Mouse (Mus musculus) retina, postnatal 1 day (tissue): ENCODE data around the gene Zfp839.

Experiments used
- DNase-seq: peaks from one replicate; pipeline ENCODE4 v3.0.0-alpha.2; 2012

Gene Zfp839

DNA sequence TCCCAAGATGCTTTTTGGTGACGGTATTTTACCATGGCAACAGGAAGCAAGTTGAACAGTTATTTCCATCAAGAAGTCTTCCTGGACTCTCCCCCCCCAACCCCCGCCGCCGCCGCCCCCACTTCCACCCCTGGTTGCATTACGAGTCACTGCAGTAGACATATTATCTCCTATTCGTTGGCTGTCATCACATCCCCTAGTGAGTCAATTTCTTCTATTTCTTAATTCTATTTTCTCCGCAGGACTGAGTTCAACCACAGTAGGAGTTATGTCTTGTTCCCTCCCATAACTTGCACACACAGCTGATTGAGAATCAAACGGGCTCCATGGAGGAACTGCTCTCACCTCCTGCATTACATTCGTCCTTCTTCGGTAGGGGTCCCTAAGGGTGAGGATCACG is 38.1 kb downstream of the Zfp839 start:
- DNase-seq: no peak

DNA sequence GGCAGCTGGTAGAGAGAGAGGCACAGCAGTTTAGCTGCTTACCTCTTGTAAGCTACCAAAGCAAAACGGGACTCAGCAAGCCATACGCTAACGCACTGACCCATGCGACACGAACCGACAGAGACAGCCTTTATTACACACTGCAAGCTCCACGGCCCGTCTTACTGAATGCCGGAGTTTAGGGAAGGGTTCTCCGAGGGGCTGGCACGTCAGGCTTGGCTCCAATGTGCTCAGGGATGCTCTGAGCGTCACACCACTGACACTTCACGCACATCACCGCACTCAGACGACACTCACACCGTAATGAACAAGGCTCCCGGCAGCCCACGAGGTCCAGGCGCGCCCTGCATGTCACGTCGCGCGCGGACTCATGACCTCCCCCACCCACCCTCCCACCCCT is 38.6 kb downstream of the Zfp839 start:
- DNase-seq: no peak

DNA sequence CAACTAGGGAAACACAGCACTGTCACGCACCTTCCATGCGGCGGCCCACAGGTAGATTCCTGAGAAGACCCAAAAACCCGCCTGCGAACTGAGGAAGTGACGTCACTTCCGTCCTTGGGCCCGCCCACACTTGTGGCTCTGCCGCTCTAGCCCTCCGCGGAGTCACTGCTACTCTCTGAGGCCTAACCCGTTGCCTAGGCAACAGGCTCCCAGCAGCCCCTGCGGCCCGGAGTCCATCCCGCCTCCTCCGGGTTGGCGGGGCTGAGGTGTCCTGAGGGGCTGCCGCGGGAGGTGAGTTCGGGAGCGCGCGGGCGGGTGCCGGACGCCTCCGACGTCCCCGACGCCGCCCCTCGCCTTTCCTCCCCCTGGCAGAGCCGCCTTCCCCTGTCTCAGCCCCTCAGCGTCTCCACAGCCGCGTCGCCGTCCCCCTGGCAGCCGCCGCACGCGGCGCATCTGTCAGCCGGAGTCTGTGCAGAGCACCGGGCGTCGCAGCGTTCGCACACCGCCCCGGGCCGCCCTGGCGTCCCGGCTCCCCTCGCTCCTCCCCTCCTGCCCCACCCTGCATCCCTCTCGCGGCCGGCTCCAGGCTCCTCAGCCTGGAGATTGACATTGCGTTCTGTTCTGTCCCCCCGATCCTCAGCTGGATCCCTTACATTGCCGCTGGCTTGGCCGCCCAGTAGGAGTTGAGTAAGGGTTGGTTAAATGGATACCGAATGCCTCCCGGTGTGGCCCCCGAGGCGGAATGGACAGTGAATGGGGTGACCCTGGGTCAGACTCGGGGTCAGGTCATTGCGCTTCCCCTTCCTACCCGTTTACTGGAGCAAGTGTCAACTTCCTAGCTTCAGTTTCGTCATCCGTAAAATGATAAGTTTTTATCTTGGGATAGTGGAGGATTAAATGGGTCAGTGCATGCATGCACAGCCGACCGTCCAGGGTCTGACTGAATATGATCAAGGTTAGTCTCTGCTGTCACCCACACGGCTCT is 39.3 kb downstream of the Zfp839 start, which contains the start of the genes Cinp and Tecpr2:
TSS of gene Cinp (minus strand) at position 110 of the 985 bp plus-strand sequence.
TSS of gene Tecpr2 (plus strand) at position 229 of the 985 bp plus-strand sequence.
- DNase-seq: peak; percentile 99

DNA sequence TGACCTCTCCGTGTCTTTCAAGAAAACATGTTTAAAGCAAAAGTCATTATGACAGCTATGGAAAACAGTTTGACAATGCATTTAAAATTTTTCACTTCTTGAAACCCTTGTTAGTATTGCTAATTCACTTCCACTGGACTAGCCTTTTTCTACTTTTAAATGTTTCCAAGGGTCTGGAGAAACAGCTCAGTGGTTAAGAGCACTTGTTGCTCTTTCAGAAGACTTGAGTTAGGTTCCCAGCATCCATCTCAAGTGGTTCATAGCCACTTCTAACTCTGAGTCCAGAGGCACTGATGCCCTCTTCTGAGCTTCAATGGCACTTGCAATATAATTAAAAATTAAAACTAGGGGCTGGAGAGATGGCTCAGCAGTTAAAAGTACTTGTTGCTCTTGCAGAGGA is 41.8 kb downstream of the Zfp839 start:
- DNase-seq: no peak

DNA sequence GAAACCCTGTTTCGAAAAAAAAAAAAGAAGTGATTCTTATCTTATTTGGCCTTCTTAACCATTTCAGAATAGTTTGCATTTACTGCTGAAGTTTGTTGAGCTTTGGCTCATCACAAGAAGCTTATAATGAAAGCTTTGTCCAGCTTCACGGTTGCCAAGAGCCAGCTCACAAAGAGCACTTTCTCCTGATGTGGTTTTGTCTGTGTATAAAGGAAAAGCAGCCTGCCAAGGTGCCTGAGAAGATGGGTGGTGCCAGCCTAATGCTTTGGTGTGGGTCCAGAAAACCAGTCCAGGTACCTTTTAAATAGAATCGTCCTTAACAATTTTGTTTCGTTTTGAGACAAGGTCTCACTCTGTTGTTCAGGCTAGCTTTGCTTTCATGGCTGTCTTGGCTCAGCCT is 52.1 kb downstream of the Zfp839 start:
- no peak for DNase-seq

DNA sequence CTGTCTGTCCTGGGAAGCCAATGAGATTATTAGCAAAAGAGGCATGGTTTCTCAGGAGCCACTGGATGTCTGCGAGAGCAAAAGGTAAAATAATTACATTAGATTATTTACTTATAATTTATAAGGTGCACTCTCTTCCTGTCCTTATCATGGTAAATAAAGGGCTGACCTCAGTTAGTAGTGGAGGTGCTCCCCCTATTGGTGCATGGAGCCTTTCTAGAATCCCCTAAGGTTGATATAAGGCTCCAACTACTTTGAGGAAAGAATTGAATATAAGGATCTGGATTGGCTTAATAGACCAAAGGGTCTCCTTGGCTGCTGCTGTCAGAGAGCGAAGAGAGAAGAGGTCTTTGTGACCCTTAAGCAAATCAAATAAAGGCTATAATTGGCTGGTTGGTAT is 53.5 kb downstream of the Zfp839 start:
- no peak for DNase-seq

DNA sequence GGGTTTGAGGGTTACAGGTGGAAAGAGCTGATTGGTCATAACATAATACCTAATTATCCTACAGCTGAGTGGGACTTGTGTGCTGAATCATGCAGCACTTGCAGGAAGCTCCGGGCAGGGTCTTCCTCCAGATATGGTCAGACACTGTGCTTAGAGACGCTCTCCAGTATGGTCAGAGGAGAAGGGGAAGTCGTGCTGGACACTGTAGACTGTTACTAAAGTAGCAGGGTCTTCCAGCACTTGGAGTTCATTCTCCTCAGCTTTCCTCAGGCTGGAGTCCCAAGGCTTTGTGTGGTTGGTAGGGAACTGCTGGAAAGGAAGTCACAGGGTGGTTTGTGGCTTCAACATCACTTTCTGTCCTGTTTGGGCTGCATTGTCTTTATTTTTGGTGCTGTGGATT is 57.8 kb downstream of the Zfp839 start:
- DNase-seq: no peak

DNA sequence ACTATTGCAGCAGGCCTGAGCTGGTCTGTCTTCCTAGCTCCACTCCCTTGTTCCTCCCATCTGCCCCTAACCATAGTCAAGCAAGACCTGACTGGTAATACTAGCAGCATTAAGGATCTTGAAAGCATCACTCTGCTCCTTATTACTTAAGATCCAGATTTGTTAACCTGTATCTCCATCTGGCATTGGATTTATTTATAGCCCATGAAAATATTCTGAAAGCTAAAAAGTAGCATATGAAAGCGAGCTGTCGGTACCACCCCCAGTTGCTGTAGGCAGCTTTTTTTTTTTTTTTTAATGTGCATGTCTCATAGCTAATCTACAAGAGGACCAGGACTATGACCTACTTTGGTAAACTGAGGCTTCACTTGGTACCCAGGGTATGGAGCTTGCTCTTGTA is 59.9 kb downstream of the Zfp839 start:
- DNase-seq: no peak

DNA sequence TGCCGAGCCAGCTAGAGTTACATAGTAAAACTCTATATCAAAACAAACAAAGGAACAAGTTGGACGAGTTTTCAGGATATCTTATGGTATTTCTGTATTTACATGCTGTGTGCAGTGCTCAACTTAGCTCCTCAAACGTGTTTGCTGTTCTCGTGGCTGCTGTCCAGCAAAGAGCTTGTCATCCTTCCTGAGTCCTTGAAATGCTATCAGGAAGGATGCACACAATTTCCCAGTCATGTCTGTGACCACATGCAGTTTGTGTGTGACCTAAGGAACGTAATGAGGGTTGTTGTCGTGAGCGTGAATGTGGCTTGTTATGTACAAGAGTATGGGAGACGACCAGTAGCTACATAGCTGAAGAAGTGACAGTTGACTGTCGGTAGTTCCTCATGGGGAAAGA is 65.7 kb downstream of the Zfp839 start:
- DNase-seq: no peak
